Mouse (Mus musculus) thymus, postnatal 0 days (tissue): Measurements from ENCODE around the gene Spice1. TPM values are rescaled to one million over a fixed set of nuclear protein-coding genes. Genes with fewer than 3 reads are reported as not detected.

ENCODE experiments used
- polyA plus RNA-seq: library from polyadenylated mRNA; unstranded; fragments of >200 nt; fragmentation: Nextera tagmentation; extraction: Ambion mirVana; gene quantifications from 2 replicates; pipeline ENCODE4 v1.2.1, GENCODE M21; 2015

Spice1 gene
- polyA plus RNA-seq, 1 experiment from 2014 or later = 16.5 TPM

Other genes starting within 250 kb of the Spice1 start
- gene Atp6v1a, start 207.4 kb upstream of the Spice1 start, polyA plus RNA-seq = 44.0 and 47.0 TPM in 2 replicates
- 87.4 and 89.4 TPM in 2 replicates for gene Naa50, start 207.3 kb upstream of the Spice1 start, polyA plus RNA-seq
- 2.6 and 2.9 TPM in 2 replicates for gene Usf3, start 173.9 kb upstream of the Spice1 start, polyA plus RNA-seq
- gene Sidt1, start 13.9 kb upstream of the Spice1 start, polyA plus RNA-seq = 2.9 and 3.6 TPM in 2 replicates
- gene Cfap44, start 47.7 kb downstream of the Spice1 start, polyA plus RNA-seq = 0.16 and 0.22 TPM in 2 replicates
- gene Boc, start 211.8 kb downstream of the Spice1 start, polyA plus RNA-seq = 4.4 and 4.5 TPM in 2 replicates